ENCODE assay signal across 8 mouse cellular contexts in the genomic region with DNA sequence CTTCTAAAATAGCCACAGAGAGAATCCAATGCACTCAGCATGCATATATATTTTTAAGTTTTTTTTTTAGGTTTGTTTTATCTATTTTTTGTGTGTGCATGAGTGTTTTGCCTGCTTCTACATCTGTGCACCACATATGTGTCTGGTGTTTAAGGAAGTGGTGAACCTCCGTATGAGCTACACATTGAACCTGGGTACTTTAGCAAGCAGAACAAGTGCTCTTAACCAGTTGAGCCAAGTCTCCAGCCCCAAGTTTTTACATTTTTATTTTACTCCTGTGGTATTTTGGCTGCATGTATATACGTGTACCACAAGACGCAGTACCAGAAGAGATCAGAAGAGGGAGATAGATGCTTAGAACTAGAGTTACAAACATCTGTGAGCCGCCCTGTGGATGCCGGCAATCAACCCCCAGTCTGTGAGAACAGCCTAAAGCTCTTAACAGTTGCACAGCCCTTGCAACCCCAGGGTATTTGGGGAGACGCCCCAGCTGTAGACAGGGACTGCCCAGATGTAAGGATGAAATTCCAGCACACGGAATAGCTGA. TPM values are rescaled to one million over a fixed set of nuclear protein-coding genes. Genes with fewer than 3 reads are reported as not detected.
DNase-seq lines count a peak whose midpoint lies in the region; ATAC-seq lines count a peak whose summit lies in the region.

No protein-coding gene starts in this region.

- H3K4me2 ChIP-seq in midbrain, embryonic 14.5 days (ENCODE audit: low read length), result no peak overlapping the region
- no peak overlapping the region for H3K4me2 ChIP-seq in midbrain, embryonic 13.5 days (replicated peaks)

- no peak overlapping the region for H3K9ac ChIP-seq in midbrain, embryonic 14.5 days (replicated peaks; ENCODE audit: low read length)
- no peak overlapping the region for H3K9ac ChIP-seq in midbrain, embryonic 13.5 days (replicated peaks)

- H3K27me3 ChIP-seq in midbrain, embryonic 14.5 days (ENCODE audit: control insufficient read depth, insufficient read depth, low read length), result no peaks in the 10 kb centered on the region
- peaks cover 13% of the 10 kb centered on the region; the same call in 1 of the 2 replicates for H3K27me3 ChIP-seq in midbrain, embryonic 13.5 days

- peak; percentile 82 for DNase-seq in midbrain, embryonic 14.5 days
- DNase-seq in brain, adult 2 months (ENCODE audit: low read depth, low spot score), result peak; percentile 91
- peak; percentile 66 for DNase-seq in heart, adult 8-10 months (ENCODE audit: low spot score)
- peak; percentile 40 for DNase-seq in kidney, postnatal 10 days
- DNase-seq in right cerebral cortex, adult 18-20 months, result no peak
- DNase-seq in urinary bladder, postnatal 10 days (ENCODE audit: low spot score), result no peak

- H3K36me3 ChIP-seq in midbrain, embryonic 14.5 days (ENCODE audit: control insufficient read depth, insufficient read depth, low read length), result no peaks in the 10 kb centered on the region
- H3K36me3 ChIP-seq in midbrain, embryonic 13.5 days, result no peaks in the 10 kb centered on the region

- H3K27ac ChIP-seq in midbrain, embryonic 14.5 days (replicated peaks; ENCODE audit: low read depth, low read length), result no peak overlapping the region
- no peak overlapping the region for H3K27ac ChIP-seq in midbrain, embryonic 13.5 days

- no peak overlapping the region for H3K4me3 ChIP-seq in midbrain, embryonic 14.5 days (replicated peaks; ENCODE audit: low read depth, low read length)
- H3K4me3 ChIP-seq in midbrain, embryonic 13.5 days (replicated peaks), result no peak overlapping the region

- 16% methylated on average over 7 of the region's 7 CpGs for WGBS in midbrain, embryonic 14.5 days
- WGBS in midbrain, embryonic 13.5 days, result 18% methylated on average over 7 of the region's 7 CpGs

- H3K9me3 ChIP-seq in midbrain, embryonic 14.5 days (ENCODE audit: control insufficient read depth, low read length), result no peaks in the 10 kb centered on the region
- H3K9me3 ChIP-seq in midbrain, embryonic 13.5 days, result no peaks in the 10 kb centered on the region

- ATAC-seq in midbrain, embryonic 14.5 days (ENCODE audit: low FRiP score, low TSS enrichment), result no peak
- no peak for ATAC-seq in midbrain, embryonic 13.5 days
- ATAC-seq in megakaryocyte progenitor cell, adult 5-6 weeks (replicated peaks; ENCODE audit: poor library complexity), result peak; percentile 68

- H3K4me1 ChIP-seq in midbrain, embryonic 14.5 days (ENCODE audit: control insufficient read depth, insufficient read depth, low read length), result peaks cover 6% of the 10 kb centered on the region
- peaks cover 17% of the 10 kb centered on the region for H3K4me1 ChIP-seq in midbrain, embryonic 13.5 days (replicated peaks)

RNA-seq across cellular contexts. Expression of a gene that starts 17.7 kb away (rescaled TPM):
- 40.3 and 53.7 TPM in 2 replicates for polyA plus RNA-seq in midbrain, embryonic 14.5 days (2014; fragmentation: Nextera tagmentation; extraction: Ambion mirVana)
- 58.6 and 61.9 TPM in 2 replicates for polyA plus RNA-seq in midbrain, embryonic 13.5 days (2015; fragmentation: Nextera tagmentation; extraction: Ambion mirVana)
- 10 to 100 TPM; 43.6 to 52.1 (median 45.5) TPM for total RNA-seq in heart, adult 8-10 months (2022)
- total RNA-seq in megakaryocyte progenitor cell, adult 5-6 weeks (2015), result 17.2 and 18.3 TPM in 2 replicates
- 35.3 and 38.4 TPM in 2 replicates for total RNA-seq in megakaryocyte progenitor cell, adult 5-6 weeks (2017)

RNA-seq across cellular contexts. Expression of a gene that starts 26.8 kb away (rescaled TPM):
- polyA plus RNA-seq in midbrain, embryonic 14.5 days (2014; fragmentation: Nextera tagmentation; extraction: Ambion mirVana), result 2.3 and 2.8 TPM in 2 replicates
- polyA plus RNA-seq in midbrain, embryonic 13.5 days (2015; fragmentation: Nextera tagmentation; extraction: Ambion mirVana), result 1.1 and 1.6 TPM in 2 replicates
- total RNA-seq in heart, adult 8-10 months (2022), result 1 to 10 TPM; 1.6 to 1.9 (median 1.8) TPM
- total RNA-seq in megakaryocyte progenitor cell, adult 5-6 weeks (2015), result 0.10 TPM in 1 of 2 replicates, not detected in the other
- 0.29 TPM in 1 of 2 replicates, not detected in the other for total RNA-seq in megakaryocyte progenitor cell, adult 5-6 weeks (2017)

RNA-seq across cellular contexts. Expression of a gene that starts 43.6 kb away (rescaled TPM):
- polyA plus RNA-seq in midbrain, embryonic 14.5 days (2014; fragmentation: Nextera tagmentation; extraction: Ambion mirVana), result 44.6 and 44.7 TPM in 2 replicates
- polyA plus RNA-seq in midbrain, embryonic 13.5 days (2015; fragmentation: Nextera tagmentation; extraction: Ambion mirVana), result 55.3 and 57.8 TPM in 2 replicates
- total RNA-seq in heart, adult 8-10 months (2022), result 100 to 1,000 TPM in 1 of 4 experiments, 10 to 100 TPM in 3; 87.0 to 105 (median 93.5) TPM
- 3.9 and 5.0 TPM in 2 replicates for total RNA-seq in megakaryocyte progenitor cell, adult 5-6 weeks (2015)
- total RNA-seq in megakaryocyte progenitor cell, adult 5-6 weeks (2017), result 6.1 and 7.0 TPM in 2 replicates

RNA-seq across cellular contexts. Expression of a gene that starts 55.9 kb away (rescaled TPM):
- 28.4 and 32.3 TPM in 2 replicates for polyA plus RNA-seq in midbrain, embryonic 14.5 days (2014; fragmentation: Nextera tagmentation; extraction: Ambion mirVana)
- polyA plus RNA-seq in midbrain, embryonic 13.5 days (2015; fragmentation: Nextera tagmentation; extraction: Ambion mirVana), result 20.1 and 20.2 TPM in 2 replicates
- total RNA-seq in heart, adult 8-10 months (2022), result 10 to 100 TPM; 48.5 to 75.4 (median 62.1) TPM
- 11.8 and 15.2 TPM in 2 replicates for total RNA-seq in megakaryocyte progenitor cell, adult 5-6 weeks (2015)
- total RNA-seq in megakaryocyte progenitor cell, adult 5-6 weeks (2017), result 4.0 and 5.0 TPM in 2 replicates

Comparison
In these comparisons a context has a peak if more than half of its experiments do, and no peak if none do; other contexts are left out.
1. DNase-seq: peak in midbrain, embryonic 14.5 days (single experiment), brain, adult 2 months (single experiment), heart, adult 8-10 months (single experiment) and kidney, postnatal 10 days (single experiment); none in right cerebral cortex, adult 18-20 months (single experiment) and urinary bladder, postnatal 10 days (single experiment).
2. RNA of a gene that starts 43.6 kb away (total RNA-seq): 87.0 to 105 TPM in heart, adult 8-10 months; 3.9 to 7.0 TPM in megakaryocyte progenitor cell, adult 5-6 weeks; every median in the first group is over 10 times any median in the second.